Mouse (Mus musculus) embryonic fibroblast, embryonic 13.5 days (primary cell): ENCODE measurements around the gene Rack1.

Experiments used
- CTCF ChIP-seq: IDR thresholded peaks from 2 replicates; pipeline ENCODE4 v1.5.1; 2011; ENCODE audit warnings: mild to moderate bottlenecking, control low read depth, low read length, moderate library complexity, borderline replicate concordance; ENCODE audit not compliant: insufficient read depth
- POLR2A ChIP-seq: IDR thresholded peaks from 2 replicates; pipeline ENCODE4 v1.6.1; 2011; ENCODE audit warnings: low read depth, mild to moderate bottlenecking, control low read depth, low read length, moderate library complexity

GRCm38 (mm10) chr11:48806856-48807562, 6.9 kb downstream of the Rack1 start:
- TF ChIP-seq POLR2A (peak; percentile 58), CTCF (no peak)
